Mouse (Mus musculus) frontal cortex, adult 2 months (tissue): ENCODE measurements around the gene Tmtc1. TPM values are rescaled to one million over a fixed set of nuclear protein-coding genes. Genes with fewer than 3 reads are reported as not detected.
A peak's percentile ranks its signal among the peaks of the same experiment; 100 is the strongest.

Experiments
- DNase-seq, 2 experiments: peaks; one replicate each; pipeline ENCODE4 v3.0.0; 2022; ENCODE audit warnings: low spot score in 1 of 2; ENCODE audit errors: extremely low spot score in 1 of 2
- polyA plus RNA-seq: library from polyadenylated mRNA; depleted of rRNA; stranded (reverse); fragments of >200 nt; gene quantifications from 2 replicates; pipeline ENCODE4 v1.2.3, GENCODE M21; 2012

Tmtc1 gene
- polyA plus RNA-seq, 1 experiment, result 32.2 TPM

DNA sequence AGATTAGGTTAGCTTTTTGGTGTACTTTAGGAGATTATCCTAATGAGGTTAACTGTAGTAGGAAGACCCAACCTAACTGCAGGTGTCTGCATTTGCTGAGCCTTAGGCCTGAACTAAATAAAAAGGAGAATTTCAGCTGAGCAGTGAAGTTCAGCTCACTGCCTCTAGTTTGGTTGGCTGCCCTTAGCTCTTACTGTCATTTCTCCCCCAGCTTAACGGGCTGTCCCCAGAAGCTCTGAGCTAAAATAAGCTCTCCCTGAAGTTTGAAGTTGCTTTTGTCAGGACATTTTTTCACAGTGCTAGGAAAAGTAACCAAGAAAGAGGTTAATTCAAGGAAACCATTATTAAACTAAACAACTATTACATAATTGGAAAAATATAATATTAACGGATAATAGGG is 115.3 kb downstream of the Tmtc1 start:
- DNase-seq, result no peak

- no peak for DNase-seq
Measured at GRCm38 (mm10) chr6:148328130-148328529, 116.1 kb downstream of the Tmtc1 start.

- no peak for DNase-seq
Measured at GRCm38 (mm10) chr6:148318736-148319135, 125.5 kb downstream of the Tmtc1 start.

GRCm38 (mm10) chr6:148315571-148316080 is 128.6 kb downstream of the Tmtc1 start:
- no peak for DNase-seq

- no peak for DNase-seq
Measured at GRCm38 (mm10) chr6:148315106-148315505, 129.1 kb downstream of the Tmtc1 start.

DNA sequence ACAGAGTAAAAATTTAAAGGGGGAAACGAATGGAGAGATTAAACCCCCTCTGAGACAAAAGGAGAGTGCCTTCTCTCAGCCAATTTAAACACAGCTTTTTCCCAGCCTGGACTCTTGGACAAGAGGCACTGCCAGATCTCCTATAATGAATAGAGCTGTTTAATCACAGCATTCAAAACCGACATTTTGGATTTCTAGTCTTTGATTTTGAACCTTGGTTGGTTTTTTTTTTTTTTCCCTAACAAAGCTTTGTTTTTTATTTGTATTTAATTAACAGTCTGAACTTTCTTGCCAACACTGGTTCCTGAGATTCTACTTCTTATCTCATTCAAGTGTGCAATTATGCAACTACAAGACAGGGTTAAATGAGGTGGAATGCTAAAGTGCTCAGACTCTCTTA is 133.2 kb downstream of the Tmtc1 start:
- DNase-seq, result no peak

DNA sequence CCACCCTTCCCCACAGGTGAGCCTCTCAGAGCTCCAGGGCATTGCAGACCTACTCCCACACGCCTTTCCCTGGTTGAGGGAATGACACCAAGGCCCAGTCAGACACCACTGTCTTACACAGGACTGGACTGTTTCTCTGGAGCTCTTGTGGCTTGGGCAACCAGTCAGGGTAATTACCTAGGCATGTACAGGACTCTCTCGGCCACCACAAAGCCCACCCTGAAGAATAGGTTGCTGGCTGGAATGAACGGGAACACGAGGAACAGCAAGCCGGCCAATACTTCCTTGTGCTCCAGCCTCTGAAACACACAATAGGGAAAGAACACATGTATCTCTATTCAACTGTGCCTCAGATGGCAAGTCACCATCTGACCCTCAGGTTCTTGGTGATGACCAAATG is 138.4 kb downstream of the Tmtc1 start:
- no peak for DNase-seq

DNA sequence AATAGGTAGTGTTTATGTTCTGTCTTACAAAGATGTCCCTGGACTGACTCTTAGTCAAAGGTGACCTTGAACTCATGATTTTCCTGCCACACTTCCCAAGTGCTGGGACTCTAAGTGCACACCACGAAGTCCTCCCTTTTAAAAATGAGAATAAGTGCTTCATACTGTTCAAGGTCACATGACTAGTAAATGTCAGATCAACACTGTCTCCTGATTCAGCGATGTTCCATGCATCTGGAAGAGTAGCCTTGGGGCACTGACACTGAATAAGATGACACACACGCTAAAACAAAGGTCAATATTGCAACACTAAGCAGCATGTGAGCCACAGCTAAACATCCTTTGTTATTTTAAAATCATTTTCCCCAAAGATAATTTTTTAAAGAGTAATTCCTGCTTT is 139.0 kb downstream of the Tmtc1 start:
- DNase-seq, result no peak

GRCm38 (mm10) chr6:148302261-148302660 is 141.9 kb downstream of the Tmtc1 start:
- DNase-seq, result no peak

DNA sequence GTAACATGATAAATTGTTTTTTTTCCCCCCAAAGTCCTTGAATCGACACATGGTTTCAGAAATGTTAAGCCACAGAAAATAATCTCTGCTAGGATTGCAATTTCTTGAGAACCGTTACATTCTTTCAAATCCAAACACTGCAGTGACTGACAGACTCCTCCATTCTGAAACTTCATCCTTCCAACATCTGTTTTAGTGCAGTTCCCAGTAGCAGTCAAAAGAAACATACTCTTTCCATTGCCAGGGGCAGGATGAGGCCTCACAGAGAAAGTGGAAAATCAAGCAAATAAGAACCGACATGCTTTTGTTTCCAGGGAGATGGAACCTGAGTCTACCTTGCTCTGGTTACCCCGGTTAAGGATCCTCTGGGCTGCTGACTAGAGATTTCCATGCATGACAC is 147.1 kb downstream of the Tmtc1 start:
- DNase-seq, result no peak

- no peak for DNase-seq
Measured at GRCm38 (mm10) chr6:148296418-148296817, 147.8 kb downstream of the Tmtc1 start.

GRCm38 (mm10) chr6:148294506-148294905 is 149.7 kb downstream of the Tmtc1 start:
- no peak for DNase-seq

GRCm38 (mm10) chr6:148290865-148291264 is 153.3 kb downstream of the Tmtc1 start:
- DNase-seq, result no peak

GRCm38 (mm10) chr6:148283224-148283881 is 160.8 kb downstream of the Tmtc1 start:
- no peak for DNase-seq

GRCm38 (mm10) chr6:148279240-148279639 is 164.9 kb downstream of the Tmtc1 start:
- no peak for DNase-seq

GRCm38 (mm10) chr6:148276418-148276817 is 167.8 kb downstream of the Tmtc1 start:
- peak in 1 of 2 experiments; percentile 27 for DNase-seq

DNA sequence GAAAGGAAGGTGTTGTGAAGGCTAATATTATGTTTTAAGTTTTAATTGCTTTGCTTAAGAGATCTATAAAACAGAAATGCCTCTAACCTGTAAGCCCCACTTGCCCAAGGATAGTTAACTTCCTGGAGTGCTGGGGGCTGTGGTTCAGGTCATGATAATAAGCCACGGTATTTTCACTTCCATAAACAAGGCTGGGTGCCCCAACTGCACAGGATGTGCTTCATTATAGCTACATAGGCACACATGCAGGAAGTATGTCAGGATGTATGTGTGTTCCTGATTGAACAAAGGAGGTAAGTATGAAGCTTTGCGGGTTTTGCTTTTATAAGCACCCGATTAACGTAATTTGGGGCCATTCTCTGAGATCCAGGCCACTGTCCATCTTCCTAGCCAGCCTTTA is 169.1 kb downstream of the Tmtc1 start:
- no peak for DNase-seq

DNA sequence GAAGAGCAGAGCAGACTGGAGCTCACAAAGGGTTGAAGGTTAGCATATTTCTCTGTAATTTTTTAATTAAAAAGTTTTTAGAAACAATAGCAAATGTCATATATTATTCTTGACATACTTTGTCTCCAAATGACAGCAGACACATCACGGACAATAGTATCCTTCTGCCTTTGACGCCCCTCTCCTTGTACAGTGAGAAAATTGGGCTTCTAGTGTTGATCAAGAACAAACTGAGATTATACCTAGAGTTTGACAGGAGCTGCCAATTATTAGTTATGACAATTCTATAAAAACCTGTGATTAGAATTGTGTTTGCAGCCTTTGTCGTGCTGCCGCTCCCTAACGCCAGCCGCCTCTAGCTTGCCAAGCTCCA is 183.5 kb downstream of the Tmtc1 start:
- no peak for DNase-seq

GRCm38 (mm10) chr6:148259979-148260728 is 184.0 kb downstream of the Tmtc1 start:
- DNase-seq, result no peak

DNA sequence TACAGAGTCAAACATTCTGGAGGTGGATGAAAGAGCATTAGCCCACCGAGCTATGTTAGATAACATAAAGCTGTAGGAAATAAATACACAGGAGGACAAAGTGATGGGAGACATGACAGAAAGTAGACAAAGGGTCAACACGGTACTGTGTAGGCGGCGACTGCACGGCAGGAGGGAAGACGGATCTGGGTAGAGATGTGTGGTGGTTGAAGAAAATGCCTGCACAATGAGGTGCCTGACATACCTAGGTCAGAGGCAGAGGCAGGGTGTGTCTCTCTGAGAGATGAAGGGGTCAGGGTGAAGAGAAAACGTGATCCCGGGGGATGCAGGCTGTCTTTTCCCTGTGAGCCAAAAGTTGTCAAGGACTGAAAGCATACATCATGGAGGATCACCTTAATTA is 185.1 kb downstream of the Tmtc1 start:
- no peak for DNase-seq

GRCm38 (mm10) chr6:148257805-148258204 is 186.4 kb downstream of the Tmtc1 start:
- no peak for DNase-seq

GRCm38 (mm10) chr6:148256109-148256508 is 188.1 kb downstream of the Tmtc1 start:
- peak; percentile 41 to 48 for DNase-seq
